Mouse (Mus musculus): Measurements from ENCODE around the gene Dpep3.

- TF ChIP-seq CTCF (IDR thresholded peaks at IDR 0.05; ENCODE audit: low read depth, low read length) (no peak), TAL1 (conservative IDR thresholded peaks at IDR 0.05; ENCODE audit: low read depth, low read length) (no peak), GATA1 (IDR thresholded peaks at IDR 0.05; ENCODE audit: borderline replicate concordance, low read length) (no peak), POLR2AphosphoS5 (IDR thresholded peaks at IDR 0.05; ENCODE audit: insufficient replicate concordance, low read depth, low read length) (no peak)
These were observed 1.9 kb upstream of the Dpep3 start for GRCm38 (mm10) chr8:105981146-105981545.

Measured in G1E (cell line).